Mouse (Mus musculus) kidney, postnatal 36 days (tissue): Measurements from ENCODE around the gene Txk.
A peak's percentile ranks its signal among the peaks of the same experiment; 100 is the strongest.

Experiments
- DNase-seq, 2 experiments: peaks; one replicate each; pipeline ENCODE4 v3.0.0; 2021 to 2022; ENCODE audit warnings: mixed read lengths in 2 of 2

Txk gene

GRCm38 (mm10) chr5:72752585-72752984 is at the start of gene Txk:
Gene Txk, minus strand, starts transcription at chr5:72752777.
- DNase-seq: no peak

- no peak for DNase-seq
Observed at GRCm38 (mm10) chr5:72798563-72798962, 46.0 kb upstream of the Txk start.

- DNase-seq: peak in 1 of 2 experiments; percentile 36
Observed at GRCm38 (mm10) chr5:72796186-72796613, 43.6 kb upstream of the Txk start.

GRCm38 (mm10) chr5:72793309-72793850 is 40.8 kb upstream of the Txk start:
- DNase-seq: peak; percentile 32 to 35

- DNase-seq: peak; percentile 23 to 70
Observed at GRCm38 (mm10) chr5:72791789-72792188, 39.2 kb upstream of the Txk start.

GRCm38 (mm10) chr5:72791386-72791785 is 38.8 kb upstream of the Txk start:
- DNase-seq: no peak

GRCm38 (mm10) chr5:72785451-72785850 is 32.9 kb upstream of the Txk start:
- no peak for DNase-seq

GRCm38 (mm10) chr5:72784719-72785118 is 32.1 kb upstream of the Txk start:
- DNase-seq: peak in 1 of 2 experiments; percentile 20

GRCm38 (mm10) chr5:72783957-72784356 is 31.4 kb upstream of the Txk start:
- no peak for DNase-seq

GRCm38 (mm10) chr5:72783123-72783522 is 30.5 kb upstream of the Txk start:
- no peak for DNase-seq

GRCm38 (mm10) chr5:72781776-72782175 is 29.2 kb upstream of the Txk start:
- DNase-seq: no peak

GRCm38 (mm10) chr5:72776595-72776994 is 24.0 kb upstream of the Txk start:
- no peak for DNase-seq

GRCm38 (mm10) chr5:72776127-72776526 is 23.6 kb upstream of the Txk start:
- DNase-seq: no peak

GRCm38 (mm10) chr5:72769841-72770240 is 17.3 kb upstream of the Txk start:
- DNase-seq: no peak

GRCm38 (mm10) chr5:72763546-72763945 is 11.0 kb upstream of the Txk start:
- DNase-seq: no peak

GRCm38 (mm10) chr5:72763025-72763424 is 10.4 kb upstream of the Txk start:
- no peak for DNase-seq

- no peak for DNase-seq
Observed at GRCm38 (mm10) chr5:72761758-72762157, 9.2 kb upstream of the Txk start.

- DNase-seq: no peak
Observed at GRCm38 (mm10) chr5:72761237-72761636, 8.7 kb upstream of the Txk start.

- DNase-seq: no peak
Observed at GRCm38 (mm10) chr5:72758925-72759924, 6.6 kb upstream of the Txk start.

- DNase-seq: no peak
Observed at GRCm38 (mm10) chr5:72757155-72757773, 4.7 kb upstream of the Txk start.

- no peak for DNase-seq
Observed at GRCm38 (mm10) chr5:72755941-72756340, 3.4 kb upstream of the Txk start.

GRCm38 (mm10) chr5:72755035-72755434 is 2.5 kb upstream of the Txk start:
- no peak for DNase-seq

GRCm38 (mm10) chr5:72751056-72751758 is 1.4 kb downstream of the Txk start:
- DNase-seq: no peak
